Mouse (Mus musculus) liver, adult 2 months (tissue): ENCODE measurements around the gene Gab1. TPM values are rescaled to one million over a fixed set of nuclear protein-coding genes. Genes with fewer than 3 reads are reported as not detected.

Experiments used
- DNase-seq: peaks from one replicate; pipeline ENCODE4 v3.0.0-alpha.2; 2011; ENCODE audit warnings: low read depth, low spot score; ENCODE audit errors: extremely low read depth
- H3K27ac ChIP-seq: fragments of 200-500 bp; replicated peaks from 2 replicates; pipeline ENCODE4 v1.5.1; 2012; ENCODE audit warnings: low read depth, mild to moderate bottlenecking, control low read depth, inconsistent platforms, low read length; ENCODE audit not compliant: insufficient read depth
- H3K27me3 ChIP-seq: fragments of 200-500 bp; 2 replicates; pipeline ENCODE4 v1.6.1; 2012; ENCODE audit warnings: mild to moderate bottlenecking, moderate library complexity, low read length, inconsistent platforms; ENCODE audit not compliant: control insufficient read depth, insufficient read depth
- H3K36me3 ChIP-seq: fragments of 200-500 bp; 2 replicates; pipeline ENCODE4 v1.6.1; 2012; ENCODE audit warnings: low read length, inconsistent platforms; ENCODE audit not compliant: control insufficient read depth, insufficient read depth
- H3K4me1 ChIP-seq: fragments of 200-500 bp; 2 replicates; pipeline ENCODE4 v1.6.1; 2011; ENCODE audit warnings: low read length; ENCODE audit not compliant: control insufficient read depth, insufficient read depth
- H3K4me3 ChIP-seq: fragments of 200-500 bp; 2 replicates; pipeline ENCODE4 v1.5.1; 2011; ENCODE audit warnings: low read depth, mild to moderate bottlenecking, control low read depth, low read length, moderate library complexity; ENCODE audit not compliant: insufficient read depth
- H3K79me2 ChIP-seq: fragments of 200-500 bp; 2 replicates; pipeline ENCODE4 v1.6.1; 2012; ENCODE audit warnings: inconsistent platforms, mild to moderate bottlenecking, low read length, moderate library complexity; ENCODE audit not compliant: control insufficient read depth, insufficient read depth
- H3K9ac ChIP-seq: fragments of 200-500 bp; 2 replicates; pipeline ENCODE4 v1.6.1; 2012; ENCODE audit warnings: low read depth, mild to moderate bottlenecking, control low read depth, inconsistent platforms, low read length
- CTCF ChIP-seq: fragments of 200-500 bp; IDR thresholded peaks from 2 replicates; pipeline ENCODE4 v1.5.1; 2011; ENCODE audit warnings: low read depth, low read length, control low read depth
- POLR2A ChIP-seq: fragments of 200-500 bp; IDR thresholded peaks from 2 replicates; pipeline ENCODE4 v1.6.1; 2011; ENCODE audit warnings: low read length, control low read depth; ENCODE audit not compliant: insufficient read depth; ENCODE audit errors: extremely low read depth
- WGBS: fragments of 180-500 bp; shearing (Covaris S2); methylation state at CpG from one replicate; pipeline ENCODE4 v1.1.7; 2018; 5-methylcytosine and 5-hydroxymethylcytosine counted together
- polyA plus RNA-seq: library from polyadenylated mRNA; depleted of rRNA; stranded (reverse); fragments of >200 nt; gene quantifications from 2 replicates; pipeline ENCODE4 v1.2.3, GENCODE M21; 2012; rRNA removed
- total RNA-seq: library from RNA; depleted of rRNA; stranded (reverse); fragments of >200 nt; gene quantifications from 2 replicates; pipeline ENCODE4 v1.2.3, GENCODE M21; 2014; rRNA removed

Gab1 gene
- total and polyA plus RNA-seq, 2 experiments, result 5.1 to 5.8 TPM

DNA sequence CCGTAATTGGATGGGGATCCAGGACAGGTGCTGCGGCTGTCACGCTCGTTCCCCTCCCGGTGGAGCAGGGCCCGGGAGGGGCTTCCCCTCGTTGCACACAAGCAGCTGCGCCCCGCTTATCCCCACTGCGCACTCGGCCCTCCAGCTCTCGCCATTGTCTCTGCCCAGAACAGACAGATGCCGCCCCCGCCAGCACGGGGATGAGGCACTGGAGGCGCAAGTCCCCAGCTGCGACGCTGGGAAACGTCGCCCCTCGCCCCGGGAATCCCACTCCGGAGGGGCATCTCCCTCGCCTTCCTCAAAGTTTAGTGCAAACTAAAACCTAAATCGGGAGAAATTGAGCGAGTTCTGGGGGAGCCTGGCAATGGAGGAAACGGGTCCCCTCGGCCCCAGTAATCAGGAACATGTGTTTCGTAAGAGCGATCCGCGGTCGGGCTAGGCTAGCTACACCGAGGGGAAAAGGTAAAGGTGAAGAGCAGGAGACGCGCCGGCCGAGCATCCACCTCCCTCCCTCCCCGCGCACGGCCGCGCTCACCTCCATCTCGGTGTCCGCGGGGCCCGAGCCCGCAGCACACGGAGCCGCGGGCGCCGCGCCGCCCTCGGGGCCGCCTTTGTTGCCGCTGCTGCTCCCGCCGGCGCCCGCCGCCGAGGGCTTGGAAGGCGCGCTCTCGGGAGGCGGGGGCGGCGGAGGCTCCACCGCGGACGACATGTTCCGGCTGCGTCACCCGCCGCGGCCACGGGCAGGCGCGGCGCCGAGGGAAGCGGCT lies 141.7 kb downstream of the Gab1 start:
- Histone ChIP-seq H3K27ac (peak overlapping the region; percentile 90), H3K9ac (peak overlapping the region; percentile 98), H3K4me1 (peaks cover 5% of the 10 kb centered on the region; the same call in 1 of the 2 replicates), H3K27me3 (no peaks in the 10 kb centered on the region), H3K36me3 (peaks cover 9% of the 10 kb centered on the region; the same call in 1 of the 2 replicates), H3K4me3 (peak overlapping the region; percentile 99), H3K79me2 (peaks cover 9% of the 10 kb centered on the region; the same call in 1 of the 2 replicates)
- TF ChIP-seq POLR2A (no peak), CTCF (no peak)
- under 1% methylated on average over 75 of the region's 84 CpGs for WGBS
- DNase-seq, result peak; percentile 21

DNA sequence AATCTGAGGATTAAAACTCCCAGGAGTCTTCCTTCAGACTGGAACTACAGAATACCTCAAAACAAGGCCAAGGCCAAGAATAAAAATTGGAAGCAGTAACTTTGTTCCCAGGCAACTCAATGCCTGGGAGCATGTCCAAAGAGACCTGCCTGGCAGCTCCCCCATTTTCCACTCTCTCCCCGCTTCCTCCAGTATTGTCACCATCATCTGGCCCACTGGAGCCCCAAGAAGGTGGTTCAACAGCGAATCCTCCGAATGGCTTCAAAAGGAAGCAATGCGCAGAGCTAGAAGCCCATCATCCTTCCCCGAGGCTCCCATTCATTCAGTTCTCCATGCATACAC lies 142.3 kb downstream of the Gab1 start:
- Histone ChIP-seq H3K9ac (peak overlapping the region; percentile 98), H3K36me3 (peaks cover 11% of the 10 kb centered on the region), H3K4me1 (peaks cover 5% of the 10 kb centered on the region; the same call in 1 of the 2 replicates), H3K4me3 (peak overlapping the region; percentile 99), H3K79me2 (peaks cover 9% of the 10 kb centered on the region; the same call in 1 of the 2 replicates), H3K27ac (peak overlapping the region; percentile 90; the same call in 1 of the 2 replicates), H3K27me3 (no peaks in the 10 kb centered on the region)
- DNase-seq, result peak; percentile 21
- WGBS, result 2% methylated on average over 5 of the region's 5 CpGs
- no peak for TF ChIP-seq CTCF
- TF ChIP-seq POLR2A, result no peak

DNA sequence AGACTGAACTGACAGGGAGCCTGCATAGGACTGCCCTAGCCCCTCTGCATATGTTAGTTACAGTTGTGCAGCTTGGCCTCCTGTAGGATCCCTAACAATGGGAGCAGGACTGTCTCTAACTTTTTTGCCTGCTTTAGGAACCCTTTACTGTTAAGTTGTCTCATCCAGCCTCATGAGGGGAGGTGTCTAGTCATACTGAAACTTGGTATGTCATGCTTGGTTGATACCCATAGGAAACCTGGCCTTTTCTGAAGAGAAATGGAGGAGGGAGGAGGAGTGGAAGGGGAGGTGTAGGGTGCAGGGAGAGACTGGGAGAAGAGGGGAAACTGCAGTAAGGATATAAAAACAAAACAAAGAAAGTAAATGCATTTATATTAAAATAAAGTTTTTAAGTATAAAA lies 148.0 kb downstream of the Gab1 start:
- TF ChIP-seq POLR2A, result no peak
- no peak for TF ChIP-seq CTCF
- no peak overlapping the region for H3K9ac ChIP-seq
- peaks cover 32% of the 10 kb centered on the region for H3K36me3 ChIP-seq
- no peak overlapping the region for H3K27ac ChIP-seq
- H3K4me1 ChIP-seq, result no peaks in the 10 kb centered on the region
- H3K27me3 ChIP-seq, result no peaks in the 10 kb centered on the region
- H3K79me2 ChIP-seq, result peaks cover 4% of the 10 kb centered on the region; the same call in 1 of the 2 replicates
- DNase-seq, result no peak
- no peak overlapping the region for H3K4me3 ChIP-seq

DNA sequence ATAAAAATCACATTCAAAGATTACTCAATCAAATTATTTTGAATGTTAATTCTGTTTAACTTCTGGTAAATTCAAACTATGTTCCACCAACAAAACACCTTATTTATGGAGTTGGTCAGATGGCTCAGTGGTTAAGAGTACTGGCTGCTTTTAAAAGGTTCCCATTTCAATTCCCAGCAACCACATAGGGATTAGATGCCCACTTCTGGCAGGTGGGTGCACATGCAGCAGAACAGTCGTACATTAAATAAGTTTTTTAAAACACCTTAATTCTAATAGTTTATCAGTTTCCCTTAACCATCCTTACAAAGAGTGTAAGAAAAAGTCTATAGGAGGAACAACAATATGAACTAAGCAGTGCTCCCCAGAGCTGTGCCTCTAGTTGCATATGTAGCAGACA lies 165.9 kb downstream of the Gab1 start:
- no peak overlapping the region for H3K4me3 ChIP-seq
- no peak for DNase-seq
- no peak overlapping the region for H3K9ac ChIP-seq
- H3K79me2 ChIP-seq, result no peaks in the 10 kb centered on the region
- no peak for TF ChIP-seq CTCF
- H3K4me1 ChIP-seq, result no peaks in the 10 kb centered on the region
- H3K27ac ChIP-seq, result no peak overlapping the region
- peaks cover 42% of the 10 kb centered on the region for H3K36me3 ChIP-seq
- WGBS, result 92% methylated on average over 1 of the region's 1 CpGs
- no peaks in the 10 kb centered on the region for H3K27me3 ChIP-seq

Other genes with a start within 250 kb of the Gab1 start
- 16.5 and 18.6 TPM in 2 replicates for gene Smarca5, start 141.0 kb downstream of the Gab1 start, total RNA-seq
- gene Smarca5, start 141.0 kb downstream of the Gab1 start, polyA plus RNA-seq, result 3.3 and 3.4 TPM in 2 replicates
- gene Usp38, start 134.4 kb upstream of the Gab1 start, total RNA-seq, result 14.0 and 15.7 TPM in 2 replicates
- gene Usp38, start 134.4 kb upstream of the Gab1 start, polyA plus RNA-seq, result 5.2 and 6.8 TPM in 2 replicates